Mouse (Mus musculus) cerebellum, adult 2 months (tissue): Measurements from ENCODE around the gene Cldn14.

Experiments used
- CTCF ChIP-seq: fragments of 200-500 bp; IDR thresholded peaks from 2 replicates; pipeline ENCODE4 v1.5.1; 2011; ENCODE audit warnings: low read depth, mild to moderate bottlenecking, control low read depth, low read length, moderate library complexity, borderline replicate concordance; ENCODE audit not compliant: insufficient read depth
- POLR2A ChIP-seq: fragments of 200-500 bp; IDR thresholded peaks from 2 replicates; pipeline ENCODE4 v1.6.1; 2011; ENCODE audit warnings: low read length, control low read depth, borderline replicate concordance; ENCODE audit not compliant: insufficient read depth

GRCm38 (mm10) chr16:93915338-93915849 is 93.2 kb downstream of the Cldn14 start:
- TF ChIP-seq CTCF (no peak), POLR2A (no peak)
